Mouse (Mus musculus) C2C12 (cell line): ENCODE measurements at regions not wholly inside any gene's neighbourhood (a gene's known extent, or its start where the extent isn't known, plus 50 kb on each side); places are given as distances from the start of the nearest gene placed in this dataset.

Experiments
- CEBPB ChIP-seq: IDR thresholded peaks from one replicate; pipeline ENCODE4 v1.6.1; 2011; ENCODE audit warnings: low read depth, mild to moderate bottlenecking, control low read depth, moderate library complexity
- CTCF ChIP-seq: IDR thresholded peaks from one replicate; pipeline ENCODE4 v1.5.1; 2011; ENCODE audit not compliant: control insufficient read depth, insufficient read depth, insufficient read length
- MAX ChIP-seq: IDR thresholded peaks from one replicate; pipeline ENCODE4 v1.6.1; 2011; ENCODE audit warnings: mild to moderate bottlenecking, control low read depth
- USF1 ChIP-seq: IDR thresholded peaks from one replicate; pipeline ENCODE4 v1.6.1; 2011; ENCODE audit warnings: low read depth, mild to moderate bottlenecking, control low read depth, moderate library complexity

- no peak for TF ChIP-seq CTCF
- TF ChIP-seq CEBPB = no peak
- TF ChIP-seq MAX = no peak
- TF ChIP-seq USF1 = no peak
Measured at GRCm38 (mm10) chr7:70089121-70089520, 277.4 kb downstream of the Nr2f2 start.
